Mouse (Mus musculus) G1E (cell line): ENCODE data around the gene Magi2. TPM values are rescaled to one million over a fixed set of nuclear protein-coding genes. Genes with fewer than 3 reads are reported as not detected.

Source experiments
- ATAC-seq: 2 replicates; pipeline ENCODE4 v1.8.0; 2016; ENCODE audit warnings: mild to moderate bottlenecking; ENCODE audit not compliant: insufficient number of reproducible peaks, poor library complexity, low FRiP score, severe bottlenecking; ENCODE audit errors: extremely low read depth
- DNase-seq: peaks from one replicate; pipeline ENCODE4 v3.0.0; 2012; ENCODE audit warnings: low spot score
- H3K27me3 ChIP-seq: 2 replicates; pipeline ENCODE4 v1.6.1; 2012; ENCODE audit warnings: mild to moderate bottlenecking, low read length, inconsistent platforms; ENCODE audit not compliant: insufficient read depth
- H3K36me3 ChIP-seq: replicated peaks from 2 replicates; pipeline ENCODE3; 2012; ENCODE audit warnings: mild to moderate bottlenecking, inconsistent platforms
- H3K4me1 ChIP-seq: 2 replicates; pipeline ENCODE4 v1.6.1; 2012; ENCODE audit warnings: low read depth, low read length, inconsistent platforms, mixed read lengths; ENCODE audit not compliant: insufficient read depth
- H3K4me3 ChIP-seq: 2 replicates; pipeline ENCODE4 v1.5.1; 2012; ENCODE audit warnings: low read depth, mild to moderate bottlenecking, inconsistent platforms, low read length, moderate library complexity, mixed read lengths
- H3K9me3 ChIP-seq: replicated peaks from 2 replicates; pipeline ENCODE4 v1.6.1; 2012; ENCODE audit warnings: inconsistent platforms
- CTCF ChIP-seq: IDR thresholded peaks from 2 replicates; pipeline ENCODE4 v1.5.1; 2012; ENCODE audit warnings: low read depth, low read length, inconsistent platforms, mixed read lengths
- GATA1 ChIP-seq: IDR thresholded peaks from 2 replicates; pipeline ENCODE4 v1.6.1; 2012; ENCODE audit warnings: borderline replicate concordance, low read length, inconsistent platforms, mixed read lengths
- GATA2 ChIP-seq: IDR thresholded peaks from 2 replicates; pipeline ENCODE4 v1.6.1; 2012; ENCODE audit warnings: low read depth, low read length, inconsistent platforms, borderline replicate concordance
- POLR2AphosphoS5 ChIP-seq: IDR thresholded peaks from 2 replicates; pipeline ENCODE4 v1.6.1; 2012; ENCODE audit warnings: low read depth, low read length, inconsistent platforms; ENCODE audit not compliant: insufficient replicate concordance
- TAL1 ChIP-seq: conservative IDR thresholded peaks from 2 replicates; pipeline ENCODE4 v1.6.1; 2012; ENCODE audit warnings: low read depth, low read length, inconsistent platforms, mixed read lengths
- polyA plus RNA-seq: library from polyadenylated mRNA; stranded (reverse); fragments of >175 nt; gene quantifications from 2 replicates; pipeline ENCODE4 v1.2.3, GENCODE M21; 2012
- total RNA-seq, 2 experiments: library from RNA; stranded (forward) in 1 of 2; stranded (reverse) in 1 of 2; fragments of 200-1000 nt in 1 of 2; fragments of >200 nt in 1 of 2; fragmentation: Nextera tagmentation in 1 of 2; gene quantifications; 2 replicates each; pipeline ENCODE4 v1.2.3; 2014 to 2017

Gene Magi2
- total and polyA plus RNA-seq, 3 experiments = 0.69 to 1.3 (median 1.1) TPM

GRCm38 (mm10) chr5:19907381-19907982 is 680.6 kb downstream of the Magi2 start:
- DNase-seq (no peak), ATAC-seq (no peak)
- no peaks in the 10 kb centered on the region for H3K36me3 ChIP-seq
- H3K9me3 ChIP-seq = no peaks in the 10 kb centered on the region
- H3K4me1 ChIP-seq = no peaks in the 10 kb centered on the region
- 0 out of 2 replicates have a peak, but pooled peaks cover 5% of the 10 kb centered on the region for H3K27me3 ChIP-seq
- H3K4me3 ChIP-seq = no peak overlapping the region
- TF ChIP-seq CTCF = no peak

DNA sequence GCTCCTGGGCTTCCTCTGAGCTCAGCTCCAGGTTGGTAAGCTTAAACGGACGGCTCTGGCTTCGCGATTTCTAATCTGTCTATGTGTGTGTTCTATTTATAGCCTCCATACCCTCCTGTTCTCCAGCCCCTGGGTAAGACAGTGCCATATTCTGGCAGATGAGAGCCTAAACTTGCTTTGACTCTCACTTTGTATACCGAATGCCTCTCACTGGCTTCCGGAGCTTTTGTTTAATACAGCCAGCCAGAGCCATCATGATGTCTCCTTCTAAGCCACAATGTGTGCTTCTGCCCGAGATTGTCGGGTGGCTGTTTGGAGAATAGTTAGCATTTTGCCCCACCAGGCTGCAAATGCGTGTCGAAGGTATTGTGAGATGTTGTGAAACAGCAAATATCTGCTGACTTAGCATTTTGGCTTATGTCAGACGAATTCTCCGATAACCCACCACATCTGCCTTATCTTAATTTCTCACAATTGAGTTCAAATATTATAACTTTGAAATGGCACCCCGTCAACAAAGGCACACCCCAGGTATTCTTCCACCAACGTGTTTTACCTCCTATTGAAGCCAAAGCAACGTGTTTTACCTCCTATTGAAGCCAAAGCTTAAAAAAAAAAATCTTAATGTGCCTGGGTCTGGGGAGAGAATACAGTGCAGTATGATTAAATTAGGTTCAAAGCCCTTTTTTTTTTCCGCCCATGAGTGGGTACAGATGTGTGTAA is 681.3 kb downstream of the Magi2 start:
- DNase-seq (no peak), ATAC-seq (no peak)
- Histone ChIP-seq H3K9me3 (no peaks in the 10 kb centered on the region), H3K4me1 (no peaks in the 10 kb centered on the region), H3K36me3 (no peaks in the 10 kb centered on the region), H3K27me3 (0 out of 2 replicates have a peak, but pooled peaks cover 2% of the 10 kb centered on the region), H3K4me3 (no peak overlapping the region)
- TF ChIP-seq GATA1 = no peak
- TF ChIP-seq TAL1 = no peak
- TF ChIP-seq CTCF = no peak
- no peak for TF ChIP-seq GATA2

DNA sequence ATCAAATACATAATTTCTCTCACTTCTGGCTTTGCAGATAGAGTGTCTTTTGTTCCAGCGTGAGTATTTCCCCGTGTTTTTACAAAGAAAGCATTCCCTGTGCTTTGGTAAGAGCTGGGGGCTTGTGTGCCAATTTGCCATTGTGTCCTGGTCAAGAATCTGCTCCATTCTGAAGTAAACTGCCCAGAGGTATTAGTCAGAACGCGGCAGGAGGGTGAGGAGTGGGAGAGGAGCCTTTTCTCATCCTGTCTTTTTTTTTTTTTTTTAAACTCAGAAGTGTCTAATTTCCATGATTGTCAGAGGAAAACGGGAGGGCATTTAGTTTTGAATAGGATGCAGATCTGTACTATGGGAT is 681.8 kb downstream of the Magi2 start:
- no peak for TF ChIP-seq GATA1
- no peak for TF ChIP-seq POLR2AphosphoS5
- TF ChIP-seq GATA2 = no peak
- no peak for TF ChIP-seq TAL1
- no peak for TF ChIP-seq CTCF
- H3K27me3 ChIP-seq = 0 out of 2 replicates have a peak, but pooled peaks cover under 1% of the 10 kb centered on the region
- no peaks in the 10 kb centered on the region for H3K9me3 ChIP-seq
- no peaks in the 10 kb centered on the region for H3K4me1 ChIP-seq
- no peak for DNase-seq
- H3K4me3 ChIP-seq = no peak overlapping the region
- no peak for ATAC-seq
- H3K36me3 ChIP-seq = no peaks in the 10 kb centered on the region

DNA sequence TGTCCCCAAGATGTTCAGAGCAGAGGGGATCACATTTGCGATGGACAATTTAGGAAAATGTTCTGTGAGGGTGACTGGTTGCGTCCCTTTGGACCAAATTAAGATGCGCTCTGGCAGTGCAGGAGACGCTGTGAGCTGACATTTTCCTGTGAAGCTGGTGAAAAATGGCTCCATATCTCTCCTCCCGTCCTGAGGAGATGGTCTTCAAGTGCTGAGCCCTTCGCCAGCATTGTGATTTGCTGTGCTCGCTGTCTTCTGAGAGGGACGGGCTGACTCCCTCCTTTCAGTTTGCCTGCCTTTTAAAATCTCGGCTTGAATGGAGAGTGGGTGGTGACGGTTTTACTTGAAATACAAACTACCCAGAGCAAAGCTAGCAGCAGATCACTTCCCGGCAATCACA is 682.2 kb downstream of the Magi2 start:
- H3K27me3 ChIP-seq = no peaks in the 10 kb centered on the region
- no peaks in the 10 kb centered on the region for H3K36me3 ChIP-seq
- H3K4me3 ChIP-seq = no peak overlapping the region
- H3K9me3 ChIP-seq = no peaks in the 10 kb centered on the region
- no peak for DNase-seq
- no peaks in the 10 kb centered on the region for H3K4me1 ChIP-seq
- ATAC-seq = no peak
- TF ChIP-seq CTCF = no peak
- TF ChIP-seq GATA2 = no peak
- TF ChIP-seq TAL1 = no peak
- TF ChIP-seq GATA1 = no peak
- no peak for TF ChIP-seq POLR2AphosphoS5

DNA sequence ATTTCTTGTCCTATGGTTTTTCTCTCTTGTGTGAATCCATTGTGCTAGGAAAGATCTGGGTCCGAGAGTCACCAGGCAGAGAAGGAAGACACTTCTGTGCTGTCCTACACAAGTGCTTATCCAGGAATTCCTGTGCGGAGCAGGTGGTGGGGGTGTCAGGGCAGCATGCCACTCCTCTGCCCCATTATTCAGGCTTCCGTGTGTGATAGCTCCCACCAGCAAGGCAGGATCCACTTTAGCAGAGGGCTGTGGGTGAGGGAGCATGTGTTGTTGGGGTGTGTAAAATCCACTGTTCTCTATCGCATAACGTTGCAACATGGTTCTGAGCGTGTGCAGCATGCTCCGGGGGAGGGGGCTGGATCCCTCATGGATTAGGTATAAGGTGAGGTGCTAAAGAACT is 682.8 kb downstream of the Magi2 start:
- H3K27me3 ChIP-seq = no peaks in the 10 kb centered on the region
- TF ChIP-seq CTCF (no peak), POLR2AphosphoS5 (no peak), GATA2 (no peak), TAL1 (no peak), GATA1 (no peak)
- ATAC-seq (no peak), DNase-seq (no peak)
- no peaks in the 10 kb centered on the region for H3K9me3 ChIP-seq
- H3K36me3 ChIP-seq = no peaks in the 10 kb centered on the region
- no peaks in the 10 kb centered on the region for H3K4me1 ChIP-seq
- H3K4me3 ChIP-seq = no peak overlapping the region

GRCm38 (mm10) chr5:19932102-19932501 is 705.3 kb downstream of the Magi2 start:
- no peaks in the 10 kb centered on the region for H3K27me3 ChIP-seq
- H3K4me3 ChIP-seq = no peak overlapping the region
- TF ChIP-seq GATA1 (no peak), GATA2 (no peak), CTCF (no peak), POLR2AphosphoS5 (no peak), TAL1 (no peak)
- DNase-seq (no peak), ATAC-seq (no peak)
- H3K9me3 ChIP-seq = no peaks in the 10 kb centered on the region
- H3K36me3 ChIP-seq = no peaks in the 10 kb centered on the region
- no peaks in the 10 kb centered on the region for H3K4me1 ChIP-seq
